Mouse (Mus musculus): ENCODE data around the gene Tbc1d1. TPM values are rescaled to one million over a fixed set of nuclear protein-coding genes. Genes with fewer than 3 reads are reported as not detected.

The Tbc1d1 gene
- polyA plus RNA-seq, 1 experiment from 2014 or later = 59.4 TPM

DNA sequence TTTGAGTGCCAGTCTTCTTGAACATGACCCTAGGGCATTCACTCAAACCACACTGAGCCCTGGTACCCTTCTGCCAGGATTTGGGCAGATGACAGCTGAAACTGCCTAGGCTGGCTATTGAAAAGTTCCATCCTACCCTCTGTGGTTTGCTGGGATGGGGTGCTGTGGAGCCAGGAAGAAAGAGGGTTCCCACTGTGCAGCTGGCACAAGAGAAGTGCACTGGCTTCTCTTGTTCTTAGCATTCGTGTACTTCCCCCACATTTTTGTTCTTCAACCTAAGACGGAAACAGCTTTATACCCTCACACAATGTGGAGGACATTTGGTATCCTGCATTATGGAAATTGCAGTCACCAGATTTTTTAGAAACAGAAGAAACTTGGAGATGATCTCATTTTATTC is 9.7 kb downstream of the Tbc1d1 start:
- Histone ChIP-seq H3K27ac (ENCODE audit: low read depth, low read length) (no peak overlapping the region), H3K4me3 (ENCODE audit: low read depth, low read length) (no peak overlapping the region), H3K4me2 (replicated peaks; ENCODE audit: low read depth) (no peak overlapping the region), H3K9me3 (ENCODE audit: control insufficient read depth) (no peaks in the 10 kb centered on the region), H3K36me3 (ENCODE audit: control insufficient read depth, insufficient read depth) (no peaks in the 10 kb centered on the region), H3K27me3 (replicated peaks; ENCODE audit: control insufficient read depth, insufficient read depth, low read length) (no peaks in the 10 kb centered on the region), H3K4me1 (replicated peaks; ENCODE audit: control insufficient read depth, insufficient read depth, low read length) (no peaks in the 10 kb centered on the region), H3K9ac (ENCODE audit: low read depth, low read length) (no peak overlapping the region)
- TF ChIP-seq CTCF (IDR thresholded peaks at IDR 0.05; ENCODE audit: low read depth) = no peak
- 87% methylated on average over 2 of the region's 2 CpGs for WGBS
- no peak for ATAC-seq

- H3K4me2 ChIP-seq (replicated peaks; ENCODE audit: low read depth) = no peak overlapping the region
- TF ChIP-seq CTCF (IDR thresholded peaks at IDR 0.05; ENCODE audit: low read depth) = no peak
- H3K9me3 ChIP-seq (ENCODE audit: control insufficient read depth) = no peaks in the 10 kb centered on the region
- H3K4me1 ChIP-seq (replicated peaks; ENCODE audit: control insufficient read depth, insufficient read depth, low read length) = no peaks in the 10 kb centered on the region
- no peak overlapping the region for H3K4me3 ChIP-seq (ENCODE audit: low read depth, low read length)
- H3K9ac ChIP-seq (ENCODE audit: low read depth, low read length) = no peak overlapping the region
- ATAC-seq = no peak
- H3K36me3 ChIP-seq (ENCODE audit: control insufficient read depth, insufficient read depth) = no peaks in the 10 kb centered on the region
- WGBS = 92% methylated on average over 10 of the region's 10 CpGs
- no peaks in the 10 kb centered on the region for H3K27me3 ChIP-seq (replicated peaks; ENCODE audit: control insufficient read depth, insufficient read depth, low read length)
- H3K27ac ChIP-seq (ENCODE audit: low read depth, low read length) = no peak overlapping the region
These were observed 13.0 kb downstream of the Tbc1d1 start for GRCm38 (mm10) chr5:64168990-64169540.

GRCm38 (mm10) chr5:64172884-64173283 is 16.8 kb downstream of the Tbc1d1 start:
- Histone ChIP-seq H3K9ac (ENCODE audit: low read depth, low read length) (no peak overlapping the region), H3K36me3 (ENCODE audit: control insufficient read depth, insufficient read depth) (no peaks in the 10 kb centered on the region), H3K27ac (ENCODE audit: low read depth, low read length) (no peak overlapping the region), H3K4me1 (replicated peaks; ENCODE audit: control insufficient read depth, insufficient read depth, low read length) (no peaks in the 10 kb centered on the region), H3K27me3 (replicated peaks; ENCODE audit: control insufficient read depth, insufficient read depth, low read length) (no peaks in the 10 kb centered on the region), H3K4me3 (ENCODE audit: low read depth, low read length) (no peak overlapping the region), H3K4me2 (replicated peaks; ENCODE audit: low read depth) (no peak overlapping the region), H3K9me3 (ENCODE audit: control insufficient read depth) (no peaks in the 10 kb centered on the region)
- no peak for ATAC-seq
- WGBS = 79% methylated on average over 3 of the region's 3 CpGs
- no peak for TF ChIP-seq CTCF (IDR thresholded peaks at IDR 0.05; ENCODE audit: low read depth)

DNA sequence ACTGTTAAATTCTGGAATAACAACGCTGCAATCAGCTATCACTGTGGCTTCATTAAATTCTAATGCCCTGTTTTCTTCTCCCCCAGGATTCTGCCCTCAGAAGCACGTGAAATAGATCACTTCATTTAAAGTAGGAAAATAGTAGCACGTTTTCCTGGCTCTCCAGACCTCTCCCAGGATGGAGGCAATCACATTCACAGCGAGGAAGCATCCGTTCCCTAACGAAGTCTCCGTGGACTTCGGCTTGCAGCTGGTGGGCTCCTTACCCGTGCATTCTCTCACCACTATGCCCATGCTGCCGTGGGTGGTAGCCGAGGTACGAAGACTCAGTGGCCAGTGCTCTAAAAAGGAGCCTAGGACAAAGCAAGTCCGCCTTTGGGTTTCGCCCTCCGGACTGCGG is 17.2 kb downstream of the Tbc1d1 start:
- H3K36me3 ChIP-seq (ENCODE audit: control insufficient read depth, insufficient read depth) = no peaks in the 10 kb centered on the region
- H3K9ac ChIP-seq (ENCODE audit: low read depth, low read length) = no peak overlapping the region
- H3K4me1 ChIP-seq (replicated peaks; ENCODE audit: control insufficient read depth, insufficient read depth, low read length) = no peaks in the 10 kb centered on the region
- H3K27ac ChIP-seq (ENCODE audit: low read depth, low read length) = no peak overlapping the region
- H3K9me3 ChIP-seq (ENCODE audit: control insufficient read depth) = no peaks in the 10 kb centered on the region
- no peak overlapping the region for H3K4me3 ChIP-seq (ENCODE audit: low read depth, low read length)
- no peaks in the 10 kb centered on the region for H3K27me3 ChIP-seq (replicated peaks; ENCODE audit: control insufficient read depth, insufficient read depth, low read length)
- H3K4me2 ChIP-seq (replicated peaks; ENCODE audit: low read depth) = no peak overlapping the region
- no peak for TF ChIP-seq CTCF (IDR thresholded peaks at IDR 0.05; ENCODE audit: low read depth)
- 86% methylated on average over 16 of the region's 16 CpGs for WGBS
- no peak for ATAC-seq

DNA sequence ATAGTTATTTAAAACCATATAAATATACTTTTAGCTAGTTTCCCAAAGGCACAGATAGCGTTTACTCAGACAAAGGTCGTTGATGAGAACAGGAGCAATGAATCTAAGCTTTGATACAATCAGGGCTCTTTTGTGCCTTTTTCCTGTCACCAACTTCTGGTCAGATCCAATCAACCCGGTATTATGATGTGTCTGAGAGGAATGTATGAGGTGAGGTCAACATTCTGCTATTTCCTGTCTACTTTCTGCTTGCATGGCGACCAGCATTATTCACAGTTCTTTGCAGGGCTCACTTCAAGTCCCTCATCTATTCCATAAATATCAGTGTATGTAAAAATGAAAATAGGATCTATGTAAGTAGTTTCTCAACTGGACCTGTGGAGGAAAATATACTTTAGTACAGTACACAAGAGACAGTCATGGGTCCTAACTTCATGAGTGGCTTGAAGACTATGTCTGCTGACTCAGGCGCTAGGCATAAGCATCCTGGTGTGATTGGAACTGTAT is 18.4 kb downstream of the Tbc1d1 start:
- Histone ChIP-seq H3K9me3 (ENCODE audit: control insufficient read depth) (no peaks in the 10 kb centered on the region), H3K36me3 (ENCODE audit: control insufficient read depth, insufficient read depth) (no peaks in the 10 kb centered on the region), H3K4me3 (ENCODE audit: low read depth, low read length) (no peak overlapping the region), H3K4me2 (replicated peaks; ENCODE audit: low read depth) (no peak overlapping the region), H3K4me1 (replicated peaks; ENCODE audit: control insufficient read depth, insufficient read depth, low read length) (no peaks in the 10 kb centered on the region), H3K27ac (ENCODE audit: low read depth, low read length) (no peak overlapping the region), H3K27me3 (replicated peaks; ENCODE audit: control insufficient read depth, insufficient read depth, low read length) (no peaks in the 10 kb centered on the region), H3K9ac (ENCODE audit: low read depth, low read length) (no peak overlapping the region)
- no peak for ATAC-seq
- 66% methylated on average over 5 of the region's 5 CpGs for WGBS
- TF ChIP-seq CTCF (IDR thresholded peaks at IDR 0.05; ENCODE audit: low read depth) = no peak

DNA sequence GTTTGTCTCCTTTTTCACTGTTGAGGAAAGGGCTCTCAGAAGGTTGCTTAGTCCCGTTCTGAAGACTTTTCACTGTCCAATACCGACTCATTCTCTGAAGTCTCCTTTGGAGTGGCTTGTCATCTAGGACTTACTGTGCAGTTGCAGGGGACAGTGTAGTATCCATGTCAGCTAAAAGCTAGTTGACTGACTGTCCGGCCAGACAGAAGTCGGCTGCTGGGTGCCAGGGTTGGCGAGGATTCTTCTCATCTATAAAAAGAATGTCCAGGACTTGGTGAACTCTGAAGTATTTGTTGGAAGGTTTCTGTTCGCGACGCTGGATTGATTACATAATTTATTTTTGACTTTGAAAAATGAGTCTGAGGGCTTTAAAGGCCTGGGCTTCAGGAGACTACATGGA is 24.4 kb downstream of the Tbc1d1 start:
- H3K9me3 ChIP-seq (ENCODE audit: control insufficient read depth) = no peaks in the 10 kb centered on the region
- no peak for TF ChIP-seq CTCF (IDR thresholded peaks at IDR 0.05; ENCODE audit: low read depth)
- H3K27me3 ChIP-seq (replicated peaks; ENCODE audit: control insufficient read depth, insufficient read depth, low read length) = no peaks in the 10 kb centered on the region
- no peak overlapping the region for H3K4me3 ChIP-seq (ENCODE audit: low read depth, low read length)
- no peak overlapping the region for H3K27ac ChIP-seq (ENCODE audit: low read depth, low read length)
- H3K4me2 ChIP-seq (replicated peaks; ENCODE audit: low read depth) = no peak overlapping the region
- WGBS = 78% methylated on average over 8 of the region's 8 CpGs
- ATAC-seq = no peak
- H3K4me1 ChIP-seq (replicated peaks; ENCODE audit: control insufficient read depth, insufficient read depth, low read length) = no peaks in the 10 kb centered on the region
- no peaks in the 10 kb centered on the region for H3K36me3 ChIP-seq (ENCODE audit: control insufficient read depth, insufficient read depth)
- H3K9ac ChIP-seq (ENCODE audit: low read depth, low read length) = no peak overlapping the region

DNA sequence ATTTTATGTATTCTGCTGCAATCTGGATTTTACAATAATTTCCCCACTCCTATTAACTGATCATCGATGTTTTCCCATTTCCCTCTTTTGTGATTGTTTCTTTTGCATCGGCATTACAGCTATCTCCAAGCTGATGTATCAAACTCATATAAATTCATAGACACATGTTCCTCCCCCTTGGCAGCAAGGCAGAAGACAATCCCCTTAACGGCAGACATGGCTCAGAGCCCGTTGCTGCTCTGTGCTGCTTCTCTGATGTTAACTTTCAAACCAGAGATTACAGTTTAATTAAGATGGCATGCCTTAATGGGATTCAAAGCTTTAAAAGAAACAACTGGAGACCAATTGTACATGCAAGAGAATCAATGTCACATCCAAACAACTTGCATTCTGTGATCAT is 27.6 kb downstream of the Tbc1d1 start:
- Histone ChIP-seq H3K4me1 (replicated peaks; ENCODE audit: control insufficient read depth, insufficient read depth, low read length) (no peaks in the 10 kb centered on the region), H3K36me3 (ENCODE audit: control insufficient read depth, insufficient read depth) (no peaks in the 10 kb centered on the region), H3K27me3 (replicated peaks; ENCODE audit: control insufficient read depth, insufficient read depth, low read length) (no peaks in the 10 kb centered on the region), H3K27ac (ENCODE audit: low read depth, low read length) (no peak overlapping the region), H3K9me3 (ENCODE audit: control insufficient read depth) (no peaks in the 10 kb centered on the region), H3K4me3 (ENCODE audit: low read depth, low read length) (no peak overlapping the region), H3K9ac (ENCODE audit: low read depth, low read length) (no peak overlapping the region), H3K4me2 (replicated peaks; ENCODE audit: low read depth) (no peak overlapping the region)
- TF ChIP-seq CTCF (IDR thresholded peaks at IDR 0.05; ENCODE audit: low read depth) = no peak
- WGBS = 72% methylated on average over 4 of the region's 4 CpGs
- ATAC-seq = no peak

Data from intestine, postnatal 0 days (tissue).